Mouse (Mus musculus) liver, embryonic 14.5 days (tissue): ENCODE measurements around the gene Nsd2. TPM values are rescaled to one million over a fixed set of nuclear protein-coding genes. Genes with fewer than 3 reads are reported as not detected.

Experiments
- ATAC-seq: fragments of 200-750 bp; cut with Nextera tagmentation; 2 replicates; pipeline ENCODE4 v1.8.0; 2017; ENCODE audit warnings: moderate number of reproducible peaks, mild to moderate bottlenecking, moderate library complexity; ENCODE audit not compliant: insufficient read depth
- DNase-seq, 3 experiments: peaks; one replicate each; pipeline ENCODE4 v3.0.0-alpha.2; 2012 to 2013; ENCODE audit warnings: low read depth in 3 of 3, low spot score in 3 of 3
- H3K27ac ChIP-seq: fragments of 300-500 bp; sonication (generic); 2 replicates; pipeline ENCODE4 v1.5.1; 2014; ENCODE audit warnings: moderate library complexity, mild to moderate bottlenecking, control low read depth, inconsistent platforms
- H3K27me3 ChIP-seq: fragments of 300-500 bp; sonication (generic); 2 replicates; pipeline ENCODE4 v1.6.1; 2014; ENCODE audit warnings: mild to moderate bottlenecking, low read length, moderate library complexity; ENCODE audit not compliant: control insufficient read depth, insufficient read depth
- H3K36me3 ChIP-seq: fragments of 300-500 bp; sonication (generic); replicated peaks from 2 replicates; pipeline ENCODE4 v1.6.1; 2014; ENCODE audit warnings: low read depth; ENCODE audit not compliant: control insufficient read depth, insufficient read depth
- H3K4me1 ChIP-seq, 2 experiments: fragments of 200-500 bp in 1 of 2; fragments of 300-500 bp in 1 of 2; sonication (generic) in 1 of 2; replicated peaks; 2 replicates each; pipeline ENCODE4 v1.6.1; 2012 to 2014; ENCODE audit warnings: antibody characterized with exemption in 1 of 2, inconsistent platforms in 1 of 2, low read length in 1 of 2; ENCODE audit not compliant: control insufficient read depth in 2 of 2, insufficient read depth in 2 of 2
- H3K4me2 ChIP-seq: fragments of 300-500 bp; sonication (generic); 2 replicates; pipeline ENCODE4 v1.6.1; 2014; ENCODE audit warnings: low read depth, mild to moderate bottlenecking, control low read depth, moderate library complexity
- H3K4me3 ChIP-seq, 2 experiments: fragments of 200-500 bp in 1 of 2; fragments of 300-500 bp in 1 of 2; sonication (generic) in 1 of 2; 2 replicates each; pipeline ENCODE4 v1.5.1; 2012 to 2014; ENCODE audit warnings: low read depth in 2 of 2, low read length in 2 of 2, mild to moderate bottlenecking in 2 of 2, control low read depth in 1 of 2, inconsistent platforms in 1 of 2, moderate library complexity in 1 of 2; ENCODE audit not compliant: insufficient read depth in 1 of 2
- H3K9ac ChIP-seq: fragments of 300-500 bp; sonication (generic); replicated peaks from 2 replicates; pipeline ENCODE4 v1.6.1; 2014; ENCODE audit warnings: mild to moderate bottlenecking, control low read depth, moderate library complexity
- H3K9me3 ChIP-seq: fragments of 300-500 bp; sonication (generic); 2 replicates; pipeline ENCODE4 v1.6.1; 2016; ENCODE audit warnings: low read length, mixed read lengths; ENCODE audit not compliant: control insufficient read depth
- CTCF ChIP-seq: IDR thresholded peaks from 2 replicates; pipeline ENCODE4 v1.5.1; 2016; ENCODE audit warnings: antibody characterized with exemption, low read depth, control low read depth
- EP300 ChIP-seq: IDR thresholded peaks from 2 replicates; pipeline ENCODE4 v1.6.1; 2016; ENCODE audit warnings: antibody characterized with exemption, low read depth
- WGBS: fragments of 180-500 bp; shearing (Covaris S2); extraction: QIAGEN DNeasy Blood & Tissue Kit; methylation state at CpG from one replicate; pipeline ENCODE4 v1.1.7; 2014; ENCODE audit not compliant: insufficient replicate concordance; 5-methylcytosine and 5-hydroxymethylcytosine counted together
- polyA plus RNA-seq, 2 experiments: library from polyadenylated mRNA; depleted of rRNA in 1 of 2; stranded (reverse) in 1 of 2; unstranded in 1 of 2; fragments of >200 nt; fragmentation: Nextera tagmentation in 1 of 2; extraction: Ambion mirVana in 1 of 2; gene quantifications; 2 replicates each; pipeline versions ENCODE4 v1.2.1 to v1.2.3; 2012 to 2014

The Nsd2 gene
- polyA plus RNA-seq, 2 experiments: 26.7 to 27.8 TPM

GRCm38 (mm10) chr5:33899245-33899644, 78.7 kb downstream of the Nsd2 start:
- Histone ChIP-seq H3K27ac (no peak overlapping the region), H3K4me1 (no peaks in the 10 kb centered on the region), H3K4me2 (no peak overlapping the region), H3K4me3 (no peak overlapping the region), H3K27me3 (no peaks in the 10 kb centered on the region), H3K9ac (no peak overlapping the region), H3K9me3 (no peaks in the 10 kb centered on the region), H3K36me3 (peaks cover 74% of the 10 kb centered on the region)
- TF ChIP-seq EP300: no peak
- WGBS: 85% methylated on average over 3 of the region's 3 CpGs
- no peak for DNase-seq
- ATAC-seq: no peak

- no peak for TF ChIP-seq CTCF
- no peak for TF ChIP-seq EP300
- H3K27me3 ChIP-seq: no peaks in the 10 kb centered on the region
- H3K27ac ChIP-seq: no peak overlapping the region
- no peaks in the 10 kb centered on the region for H3K9me3 ChIP-seq
- 89% methylated on average over 3 of the region's 3 CpGs for WGBS
- H3K4me1 ChIP-seq: no peaks in the 10 kb centered on the region
- peaks cover 66% of the 10 kb centered on the region for H3K36me3 ChIP-seq
- H3K9ac ChIP-seq: no peak overlapping the region
- no peak for ATAC-seq
- no peak for DNase-seq
- no peak overlapping the region for H3K4me2 ChIP-seq
- H3K4me3 ChIP-seq: no peak overlapping the region
These were observed 79.6 kb downstream of the Nsd2 start for GRCm38 (mm10) chr5:33900101-33900500.

- 93% methylated on average over 9 of the region's 9 CpGs for WGBS
- Histone ChIP-seq H3K4me1 (no peaks in the 10 kb centered on the region), H3K27me3 (no peaks in the 10 kb centered on the region), H3K36me3 (peaks cover 59% of the 10 kb centered on the region), H3K9me3 (no peaks in the 10 kb centered on the region), H3K4me3 (no peak overlapping the region), H3K4me2 (no peak overlapping the region), H3K9ac (no peak overlapping the region), H3K27ac (no peak overlapping the region)
- DNase-seq (no peak), ATAC-seq (no peak)
- TF ChIP-seq EP300: no peak
These were observed 80.3 kb downstream of the Nsd2 start for GRCm38 (mm10) chr5:33900701-33901263.

- no peak overlapping the region for H3K9ac ChIP-seq
- no peak overlapping the region for H3K4me2 ChIP-seq
- ATAC-seq (no peak), DNase-seq (no peak)
- no peak for TF ChIP-seq EP300
- TF ChIP-seq CTCF: no peak
- peaks cover 54% of the 10 kb centered on the region for H3K36me3 ChIP-seq
- no peaks in the 10 kb centered on the region for H3K27me3 ChIP-seq
- no peak overlapping the region for H3K27ac ChIP-seq
- H3K4me1 ChIP-seq: no peaks in the 10 kb centered on the region
- no peaks in the 10 kb centered on the region for H3K9me3 ChIP-seq
- 75% methylated on average over 3 of the region's 3 CpGs for WGBS
- H3K4me3 ChIP-seq: no peak overlapping the region
These were observed 80.8 kb downstream of the Nsd2 start for GRCm38 (mm10) chr5:33901278-33901677.

GRCm38 (mm10) chr5:33902696-33903095, 82.2 kb downstream of the Nsd2 start:
- WGBS: 79% methylated on average over 2 of the region's 2 CpGs
- ATAC-seq: no peak
- no peaks in the 10 kb centered on the region for H3K9me3 ChIP-seq
- H3K9ac ChIP-seq: no peak overlapping the region
- no peaks in the 10 kb centered on the region for H3K4me1 ChIP-seq
- no peak for TF ChIP-seq CTCF
- TF ChIP-seq EP300: no peak
- no peaks in the 10 kb centered on the region for H3K27me3 ChIP-seq
- H3K4me3 ChIP-seq: no peak overlapping the region
- no peak for DNase-seq
- H3K4me2 ChIP-seq: no peak overlapping the region
- H3K36me3 ChIP-seq: peaks cover 44% of the 10 kb centered on the region
- H3K27ac ChIP-seq: no peak overlapping the region
